ENCODE assay signal across 8 mouse cellular contexts in the genomic region with DNA sequence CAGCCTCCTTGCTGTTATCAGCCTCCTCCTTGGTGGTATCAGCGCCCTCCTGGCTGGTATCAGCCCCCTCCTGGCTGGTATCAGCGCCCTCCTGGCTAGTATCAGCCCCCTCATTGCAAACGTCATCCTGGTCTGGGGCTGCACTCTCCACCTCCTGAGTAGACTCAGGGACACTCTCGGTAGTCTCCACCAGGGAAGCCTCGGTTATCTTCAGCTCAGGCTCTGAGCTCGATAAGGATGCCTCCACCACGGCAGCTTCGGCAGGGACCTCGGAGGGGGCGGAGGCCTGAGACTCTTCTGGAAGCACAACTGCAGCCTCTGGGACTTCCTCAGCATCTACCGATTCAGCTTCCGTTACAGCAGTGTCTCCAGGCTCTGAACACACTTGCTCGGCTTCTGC. TPM values are rescaled to one million over a fixed set of nuclear protein-coding genes. Genes with fewer than 3 reads are reported as not detected.
A peak's percentile ranks its signal among the peaks of the same experiment; 100 is the strongest.
DNase-seq lines count a peak whose midpoint lies in the region; ATAC-seq lines count a peak whose summit lies in the region.

No protein-coding gene starts in this region.

- peak; percentile 76 for ATAC-seq in granulocyte monocyte progenitor cell, adult 5-6 weeks (replicated peaks; ENCODE audit: poor library complexity, severe bottlenecking)
- peak; percentile 49 for ATAC-seq in megakaryocyte, adult 5-6 weeks (ENCODE audit: poor library complexity, severe bottlenecking)

- DNase-seq in thymus, postnatal 4 days = peak; percentile 32
- no peak for DNase-seq in thymus, postnatal 14 days
- no peak for DNase-seq in right cerebral cortex, adult 18-20 months
- DNase-seq in layer of hippocampus, postnatal 36 days = no peak
- DNase-seq in cerebellum, adult 9-10 months = no peak
- no peak for DNase-seq in kidney, adult 11 months

RNA-seq across cellular contexts. Expression of a gene that starts 7.6 kb away (rescaled TPM):
- total RNA-seq in granulocyte monocyte progenitor cell, adult 5-6 weeks (2014; fragmentation: Nextera tagmentation) = not detected in 2 replicates
- not detected in 2 replicates for total RNA-seq in granulocyte monocyte progenitor cell, adult 5-6 weeks (2017)
- not detected in 2 replicates for total RNA-seq in megakaryocyte, adult 5-6 weeks (2015)
- not detected in 2 replicates for total RNA-seq in megakaryocyte, adult 5-6 weeks (2017)
- total RNA-seq in layer of hippocampus, postnatal 36 days (2021) = not detected

RNA-seq across cellular contexts. Expression of a gene that starts 19.9 kb away (rescaled TPM):
- 243 and 263 TPM in 2 replicates for total RNA-seq in granulocyte monocyte progenitor cell, adult 5-6 weeks (2014; fragmentation: Nextera tagmentation)
- total RNA-seq in granulocyte monocyte progenitor cell, adult 5-6 weeks (2017) = 76.8 and 110 TPM in 2 replicates
- 118 and 150 TPM in 2 replicates for total RNA-seq in megakaryocyte, adult 5-6 weeks (2015)
- 46.2 and 78.2 TPM in 2 replicates for total RNA-seq in megakaryocyte, adult 5-6 weeks (2017)
- total RNA-seq in layer of hippocampus, postnatal 36 days (2021) = 100 to 1,000 TPM; 323 to 359 TPM

RNA-seq across cellular contexts. Expression of a gene that starts 26.0 kb away (rescaled TPM):
- total RNA-seq in granulocyte monocyte progenitor cell, adult 5-6 weeks (2014; fragmentation: Nextera tagmentation) = 74.4 and 89.1 TPM in 2 replicates
- 114 and 126 TPM in 2 replicates for total RNA-seq in granulocyte monocyte progenitor cell, adult 5-6 weeks (2017)
- total RNA-seq in megakaryocyte, adult 5-6 weeks (2015) = 49.5 and 61.9 TPM in 2 replicates
- total RNA-seq in megakaryocyte, adult 5-6 weeks (2017) = 50.3 and 66.1 TPM in 2 replicates
- 10 to 100 TPM; 49.3 to 56.6 TPM for total RNA-seq in layer of hippocampus, postnatal 36 days (2021)

RNA-seq across cellular contexts. Expression of a gene that starts 48.4 kb away (rescaled TPM):
- 56.9 and 64.6 TPM in 2 replicates for total RNA-seq in granulocyte monocyte progenitor cell, adult 5-6 weeks (2014; fragmentation: Nextera tagmentation)
- 103 and 116 TPM in 2 replicates for total RNA-seq in granulocyte monocyte progenitor cell, adult 5-6 weeks (2017)
- 37.0 and 39.6 TPM in 2 replicates for total RNA-seq in megakaryocyte, adult 5-6 weeks (2015)
- 98.4 and 102 TPM in 2 replicates for total RNA-seq in megakaryocyte, adult 5-6 weeks (2017)
- 10 to 100 TPM; 50.2 to 52.0 TPM for total RNA-seq in layer of hippocampus, postnatal 36 days (2021)
